Mouse (Mus musculus) ES-Bruce4 (cell line): ENCODE data around the gene Syncrip. TPM values are rescaled to one million over a fixed set of nuclear protein-coding genes. Genes with fewer than 3 reads are reported as not detected.
A peak's percentile ranks its signal among the peaks of the same experiment; 100 is the strongest.

Experiments
- H3K27ac ChIP-seq: 2 replicates; pipeline ENCODE4 v1.5.1; 2012; ENCODE audit warnings: low read length, inconsistent platforms; ENCODE audit not compliant: insufficient read depth
- H3K27me3 ChIP-seq: 2 replicates; pipeline ENCODE4 v1.6.1; 2012; ENCODE audit warnings: mild to moderate bottlenecking, low read length, inconsistent platforms; ENCODE audit not compliant: control insufficient read depth, poor library complexity, insufficient read depth, severe bottlenecking
- H3K36me3 ChIP-seq: 2 replicates; pipeline ENCODE4 v1.6.1; 2012; ENCODE audit warnings: inconsistent platforms, mild to moderate bottlenecking, low read length, moderate library complexity; ENCODE audit not compliant: control insufficient read depth, poor library complexity, insufficient read depth, severe bottlenecking
- H3K4me1 ChIP-seq: one replicate; pipeline ENCODE4 v1.8.1; 2011; ENCODE audit warnings: low read length; ENCODE audit not compliant: control insufficient read depth, insufficient read depth
- H3K4me3 ChIP-seq: 2 replicates; pipeline ENCODE4 v1.5.1; 2011; ENCODE audit warnings: low read depth, mild to moderate bottlenecking, low read length
- H3K9ac ChIP-seq: 2 replicates; pipeline ENCODE4 v1.6.1; 2012; ENCODE audit warnings: low read depth, mild to moderate bottlenecking, inconsistent platforms; ENCODE audit not compliant: poor library complexity, severe bottlenecking
- H3K9me3 ChIP-seq: replicated peaks from 2 replicates; pipeline ENCODE4 v1.6.1; 2012; ENCODE audit warnings: mild to moderate bottlenecking, low read length, inconsistent platforms; ENCODE audit not compliant: control insufficient read depth, poor library complexity, insufficient read depth, severe bottlenecking
- CTCF ChIP-seq: IDR thresholded peaks from one replicate; pipeline ENCODE4 v1.8.1; 2011; ENCODE audit warnings: low read depth, low read length
- EP300 ChIP-seq: IDR thresholded peaks from 2 replicates; pipeline ENCODE4 v1.6.1; 2011; ENCODE audit warnings: low read depth, low read length; ENCODE audit not compliant: insufficient read depth
- POLR2A ChIP-seq: IDR thresholded peaks from one replicate; pipeline ENCODE4 v1.8.1; 2011; ENCODE audit warnings: low read length; ENCODE audit not compliant: insufficient read depth
- polyA plus RNA-seq: library from polyadenylated mRNA; stranded (reverse); fragments of >200 nt; gene quantifications from 2 replicates; pipeline ENCODE4 v1.2.4, GENCODE M21; 2011; ENCODE audit warnings: low read depth; ENCODE audit not compliant: missing spikeins, insufficient read depth, insufficient read length

The Syncrip gene
- polyA plus RNA-seq, 1 experiment = 327 TPM

GRCm38 (mm10) chr9:88492522-88492921, 10.1 kb upstream of the Syncrip start:
- Histone ChIP-seq H3K27ac (no peak overlapping the region), H3K4me3 (no peak overlapping the region), H3K9ac (no peak overlapping the region), H3K4me1 (no peaks in the 10 kb centered on the region), H3K36me3 (no peaks in the 10 kb centered on the region), H3K9me3 (no peaks in the 10 kb centered on the region), H3K27me3 (no peaks in the 10 kb centered on the region; the same call in 1 of the 2 replicates)
- TF ChIP-seq CTCF (no peak), EP300 (no peak), POLR2A (no peak)

- no peaks in the 10 kb centered on the region for H3K4me1 ChIP-seq
- TF ChIP-seq POLR2A (no peak), CTCF (no peak), EP300 (no peak)
- no peaks in the 10 kb centered on the region for H3K27me3 ChIP-seq
- H3K4me3 ChIP-seq = no peak overlapping the region
- no peaks in the 10 kb centered on the region for H3K9me3 ChIP-seq
- 0 out of 2 replicates have a peak, but pooled peaks cover 3% of the 10 kb centered on the region for H3K36me3 ChIP-seq
- H3K27ac ChIP-seq = no peak overlapping the region
- no peak overlapping the region for H3K9ac ChIP-seq
These were observed 2.2 kb upstream of the Syncrip start for GRCm38 (mm10) chr9:88484531-88484930.

GRCm38 (mm10) chr9:88482829-88483396, 539 bp upstream of the Syncrip start:
- peak overlapping the region; percentile 84 for H3K27ac ChIP-seq
- H3K4me3 ChIP-seq = peak overlapping the region; percentile 80
- peak overlapping the region; percentile 96 for H3K9ac ChIP-seq
- H3K4me1 ChIP-seq = no peaks in the 10 kb centered on the region
- H3K36me3 ChIP-seq = peaks cover 5% of the 10 kb centered on the region; the same call in 1 of the 2 replicates
- H3K27me3 ChIP-seq = no peaks in the 10 kb centered on the region
- TF ChIP-seq EP300 = no peak
- TF ChIP-seq CTCF = no peak
- no peak for TF ChIP-seq POLR2A
- no peaks in the 10 kb centered on the region for H3K9me3 ChIP-seq

GRCm38 (mm10) chr9:88481791-88482160, 598 bp downstream of the Syncrip start:
- H3K27me3 ChIP-seq = no peaks in the 10 kb centered on the region
- H3K27ac ChIP-seq = peak overlapping the region; percentile 44; the same call in 1 of the 2 replicates
- H3K4me3 ChIP-seq = peak overlapping the region; percentile 80
- TF ChIP-seq POLR2A (no peak), EP300 (no peak), CTCF (no peak)
- no peaks in the 10 kb centered on the region for H3K4me1 ChIP-seq
- H3K9ac ChIP-seq = peak overlapping the region; percentile 98
- no peaks in the 10 kb centered on the region for H3K9me3 ChIP-seq
- H3K36me3 ChIP-seq = peaks cover 13% of the 10 kb centered on the region

- H3K9ac ChIP-seq = peak overlapping the region; percentile 98
- H3K27ac ChIP-seq = peak overlapping the region; percentile 44; the same call in 1 of the 2 replicates
- no peaks in the 10 kb centered on the region for H3K27me3 ChIP-seq
- H3K9me3 ChIP-seq = no peaks in the 10 kb centered on the region
- no peak for TF ChIP-seq EP300
- TF ChIP-seq CTCF = no peak
- TF ChIP-seq POLR2A = no peak
- peaks cover 15% of the 10 kb centered on the region for H3K36me3 ChIP-seq
- no peaks in the 10 kb centered on the region for H3K4me1 ChIP-seq
- H3K4me3 ChIP-seq = peak overlapping the region; percentile 80
These were observed 1.1 kb downstream of the Syncrip start for GRCm38 (mm10) chr9:88481061-88481790.

GRCm38 (mm10) chr9:88480120-88480519, 2.3 kb downstream of the Syncrip start:
- no peaks in the 10 kb centered on the region for H3K9me3 ChIP-seq
- peak overlapping the region; percentile 98 for H3K9ac ChIP-seq
- H3K27me3 ChIP-seq = no peaks in the 10 kb centered on the region
- no peak for TF ChIP-seq EP300
- no peak overlapping the region for H3K27ac ChIP-seq
- H3K36me3 ChIP-seq = peaks cover 24% of the 10 kb centered on the region
- H3K4me1 ChIP-seq = no peaks in the 10 kb centered on the region
- no peak overlapping the region for H3K4me3 ChIP-seq
